Mouse (Mus musculus): ENCODE data around the gene Setdb1. TPM values are rescaled to one million over a fixed set of nuclear protein-coding genes. Genes with fewer than 3 reads are reported as not detected.
A peak's percentile ranks its signal among the peaks of the same experiment; 100 is the strongest.

Gene Setdb1
- polyA plus RNA-seq, 1 experiment from 2014 or later = 45.2 TPM

- no peak for ATAC-seq (replicated peaks; ENCODE audit: low FRiP score, low TSS enrichment, low read depth)
- 68% methylated on average over 4 of the region's 4 CpGs for WGBS
- Histone ChIP-seq H3K4me2 (ENCODE audit: low read length) (no peak overlapping the region), H3K27ac (ENCODE audit: low read depth) (no peak overlapping the region), H3K27me3 (replicated peaks; ENCODE audit: control insufficient read depth, insufficient read depth, low read length) (no peaks in the 10 kb centered on the region), H3K4me3 (ENCODE audit: low read depth, low read length) (no peak overlapping the region), H3K4me1 (replicated peaks; ENCODE audit: control insufficient read depth, insufficient read depth, low read length) (no peaks in the 10 kb centered on the region), H3K9me3 (ENCODE audit: control insufficient read depth, low read length) (no peaks in the 10 kb centered on the region), H3K36me3 (ENCODE audit: control insufficient read depth, insufficient read depth, low read length) (no peaks in the 10 kb centered on the region), H3K9ac (ENCODE audit: low read length) (no peak overlapping the region)
- DNase-seq (ENCODE audit: low spot score) = no peak
These were observed 50.8 kb downstream of the Setdb1 start for GRCm38 (mm10) chr3:95306244-95306643.

GRCm38 (mm10) chr3:95301204-95301796 is 55.7 kb downstream of the Setdb1 start:
- Histone ChIP-seq H3K9ac (ENCODE audit: low read length) (no peak overlapping the region), H3K4me1 (replicated peaks; ENCODE audit: control insufficient read depth, insufficient read depth, low read length) (no peaks in the 10 kb centered on the region), H3K4me2 (ENCODE audit: low read length) (no peak overlapping the region), H3K9me3 (ENCODE audit: control insufficient read depth, low read length) (no peaks in the 10 kb centered on the region), H3K27me3 (replicated peaks; ENCODE audit: control insufficient read depth, insufficient read depth, low read length) (no peaks in the 10 kb centered on the region), H3K27ac (ENCODE audit: low read depth) (no peak overlapping the region), H3K4me3 (ENCODE audit: low read depth, low read length) (no peak overlapping the region), H3K36me3 (ENCODE audit: control insufficient read depth, insufficient read depth, low read length) (no peaks in the 10 kb centered on the region)
- ATAC-seq (replicated peaks; ENCODE audit: low FRiP score, low TSS enrichment, low read depth) = no peak; the same call in 1 of the 2 replicates
- WGBS = 87% methylated on average over 3 of the region's 3 CpGs
- no peak for DNase-seq (ENCODE audit: low spot score)

- Histone ChIP-seq H3K27ac (ENCODE audit: low read depth) (no peak overlapping the region), H3K9me3 (ENCODE audit: control insufficient read depth, low read length) (no peaks in the 10 kb centered on the region), H3K36me3 (ENCODE audit: control insufficient read depth, insufficient read depth, low read length) (peaks cover 26% of the 10 kb centered on the region), H3K4me1 (replicated peaks; ENCODE audit: control insufficient read depth, insufficient read depth, low read length) (no peaks in the 10 kb centered on the region), H3K9ac (ENCODE audit: low read length) (no peak overlapping the region), H3K4me2 (ENCODE audit: low read length) (no peak overlapping the region), H3K4me3 (ENCODE audit: low read depth, low read length) (no peak overlapping the region), H3K27me3 (replicated peaks; ENCODE audit: control insufficient read depth, insufficient read depth, low read length) (no peaks in the 10 kb centered on the region)
- 85% methylated on average over 7 of the region's 7 CpGs for WGBS
- ATAC-seq (replicated peaks; ENCODE audit: low FRiP score, low TSS enrichment, low read depth) (no peak), DNase-seq (ENCODE audit: low spot score) (no peak)
These were observed 59.0 kb downstream of the Setdb1 start for GRCm38 (mm10) chr3:95298018-95298417.

- Histone ChIP-seq H3K27ac (ENCODE audit: low read depth) (no peak overlapping the region), H3K36me3 (ENCODE audit: control insufficient read depth, insufficient read depth, low read length) (peaks cover 39% of the 10 kb centered on the region), H3K4me1 (replicated peaks; ENCODE audit: control insufficient read depth, insufficient read depth, low read length) (no peaks in the 10 kb centered on the region), H3K4me2 (ENCODE audit: low read length) (no peak overlapping the region), H3K4me3 (ENCODE audit: low read depth, low read length) (no peak overlapping the region), H3K9me3 (ENCODE audit: control insufficient read depth, low read length) (no peaks in the 10 kb centered on the region), H3K27me3 (replicated peaks; ENCODE audit: control insufficient read depth, insufficient read depth, low read length) (no peaks in the 10 kb centered on the region), H3K9ac (ENCODE audit: low read length) (no peak overlapping the region)
- DNase-seq (ENCODE audit: low spot score) (peak; percentile 65), ATAC-seq (replicated peaks; ENCODE audit: low FRiP score, low TSS enrichment, low read depth) (no peak)
- 6% methylated on average over 5 of the region's 5 CpGs for WGBS
These were observed 60.9 kb downstream of the Setdb1 start for GRCm38 (mm10) chr3:95296103-95296469.

GRCm38 (mm10) chr3:95295321-95296102 is 61.5 kb downstream of the Setdb1 start:
- DNase-seq (ENCODE audit: low spot score) (no peak), ATAC-seq (replicated peaks; ENCODE audit: low FRiP score, low TSS enrichment, low read depth) (no peak)
- H3K9ac ChIP-seq (ENCODE audit: low read length) = no peak overlapping the region
- H3K27me3 ChIP-seq (replicated peaks; ENCODE audit: control insufficient read depth, insufficient read depth, low read length) = no peaks in the 10 kb centered on the region
- H3K27ac ChIP-seq (ENCODE audit: low read depth) = no peak overlapping the region
- H3K36me3 ChIP-seq (ENCODE audit: control insufficient read depth, insufficient read depth, low read length) = peaks cover 39% of the 10 kb centered on the region
- no peak overlapping the region for H3K4me2 ChIP-seq (ENCODE audit: low read length)
- no peaks in the 10 kb centered on the region for H3K4me1 ChIP-seq (replicated peaks; ENCODE audit: control insufficient read depth, insufficient read depth, low read length)
- no peak overlapping the region for H3K4me3 ChIP-seq (ENCODE audit: low read depth, low read length)
- H3K9me3 ChIP-seq (ENCODE audit: control insufficient read depth, low read length) = no peaks in the 10 kb centered on the region
- 78% methylated on average over 11 of the region's 11 CpGs for WGBS

GRCm38 (mm10) chr3:95294718-95295117 is 62.3 kb downstream of the Setdb1 start:
- Histone ChIP-seq H3K9me3 (ENCODE audit: control insufficient read depth, low read length) (no peaks in the 10 kb centered on the region), H3K9ac (ENCODE audit: low read length) (no peak overlapping the region), H3K4me2 (ENCODE audit: low read length) (no peak overlapping the region), H3K4me3 (ENCODE audit: low read depth, low read length) (no peak overlapping the region), H3K27ac (ENCODE audit: low read depth) (no peak overlapping the region), H3K36me3 (ENCODE audit: control insufficient read depth, insufficient read depth, low read length) (peaks cover 39% of the 10 kb centered on the region), H3K4me1 (replicated peaks; ENCODE audit: control insufficient read depth, insufficient read depth, low read length) (0 out of 2 replicates have a peak, but pooled peaks cover 3% of the 10 kb centered on the region), H3K27me3 (replicated peaks; ENCODE audit: control insufficient read depth, insufficient read depth, low read length) (no peaks in the 10 kb centered on the region)
- no peak for ATAC-seq (replicated peaks; ENCODE audit: low FRiP score, low TSS enrichment, low read depth)
- no peak for DNase-seq (ENCODE audit: low spot score)
- WGBS = 84% methylated on average over 5 of the region's 5 CpGs

GRCm38 (mm10) chr3:95294316-95294715 is 62.7 kb downstream of the Setdb1 start:
- H3K9me3 ChIP-seq (ENCODE audit: control insufficient read depth, low read length) = no peaks in the 10 kb centered on the region
- H3K4me3 ChIP-seq (ENCODE audit: low read depth, low read length) = no peak overlapping the region
- no peak for ATAC-seq (replicated peaks; ENCODE audit: low FRiP score, low TSS enrichment, low read depth)
- no peak overlapping the region for H3K9ac ChIP-seq (ENCODE audit: low read length)
- 88% methylated on average over 7 of the region's 7 CpGs for WGBS
- H3K36me3 ChIP-seq (ENCODE audit: control insufficient read depth, insufficient read depth, low read length) = peaks cover 39% of the 10 kb centered on the region
- no peak overlapping the region for H3K27ac ChIP-seq (ENCODE audit: low read depth)
- no peaks in the 10 kb centered on the region for H3K27me3 ChIP-seq (replicated peaks; ENCODE audit: control insufficient read depth, insufficient read depth, low read length)
- H3K4me1 ChIP-seq (replicated peaks; ENCODE audit: control insufficient read depth, insufficient read depth, low read length) = 0 out of 2 replicates have a peak, but pooled peaks cover 3% of the 10 kb centered on the region
- H3K4me2 ChIP-seq (ENCODE audit: low read length) = no peak overlapping the region
- DNase-seq (ENCODE audit: low spot score) = no peak

- peaks cover 43% of the 10 kb centered on the region for H3K36me3 ChIP-seq (ENCODE audit: control insufficient read depth, insufficient read depth, low read length)
These were observed 63.5 kb downstream of the Setdb1 start for GRCm38 (mm10) chr3:95293537-95293936.

More at GRCm38 (mm10) chr3:95293537-95293936, 63.5 kb downstream of the Setdb1 start:
- H3K4me1 ChIP-seq (replicated peaks; ENCODE audit: control insufficient read depth, insufficient read depth, low read length) = 0 out of 2 replicates have a peak, but pooled peaks cover 3% of the 10 kb centered on the region
- H3K4me2 ChIP-seq (ENCODE audit: low read length) = no peak overlapping the region
- DNase-seq (ENCODE audit: low spot score) (no peak), ATAC-seq (replicated peaks; ENCODE audit: low FRiP score, low TSS enrichment, low read depth) (no peak)
- H3K27me3 ChIP-seq (replicated peaks; ENCODE audit: control insufficient read depth, insufficient read depth, low read length) = no peaks in the 10 kb centered on the region
- H3K4me3 ChIP-seq (ENCODE audit: low read depth, low read length) = no peak overlapping the region
- no peaks in the 10 kb centered on the region for H3K9me3 ChIP-seq (ENCODE audit: control insufficient read depth, low read length)
- 73% methylated on average over 11 of the region's 11 CpGs for WGBS
- H3K27ac ChIP-seq (ENCODE audit: low read depth) = no peak overlapping the region
- H3K9ac ChIP-seq (ENCODE audit: low read length) = no peak overlapping the region
